In genomic region chr5:21700934-21701333, GRCm38 (mm10) we compare ENCODE assay signal across 8 mouse cellular contexts. TPM values are rescaled to one million over a fixed set of nuclear protein-coding genes. Genes with fewer than 3 reads are reported as not detected.
DNase-seq lines count a peak whose midpoint lies in the region; ATAC-seq and TF ChIP-seq lines count a peak whose summit lies in the region.

No protein-coding gene starts in this region.

- DNase-seq in heart, adult 18-20 months: no peak
- DNase-seq in Patski (ENCODE audit: low read depth, low spot score): no peak
- DNase-seq in midbrain, embryonic 11.5 days (ENCODE audit: low spot score, missing footprints): no peak
- no peak for DNase-seq in right cerebral cortex, postnatal 4 days
- no peak for DNase-seq in thymus, postnatal 25 days
- DNase-seq in ovary, postnatal 36 days (ENCODE audit: low spot score): no peak

- peak overlapping the region; percentile 74 to 77 for H3K4me3 ChIP-seq in heart, embryonic 14.5 days (ENCODE audit: control insufficient read depth in 1 of 2, insufficient read depth in 1 of 2, low read depth in 1 of 2, low read length in 2 of 2)
- peak overlapping the region; percentile 64 for H3K4me3 ChIP-seq in hindbrain, embryonic 12.5 days
- peak overlapping the region; percentile 57 for H3K4me3 ChIP-seq in midbrain, embryonic 11.5 days (ENCODE audit: low read depth, low read length)

- H3K36me3 ChIP-seq in heart, embryonic 14.5 days (ENCODE audit: control insufficient read depth, insufficient read depth, low read length): no peaks in the 10 kb centered on the region
- no peaks in the 10 kb centered on the region for H3K36me3 ChIP-seq in hindbrain, embryonic 12.5 days
- no peaks in the 10 kb centered on the region for H3K36me3 ChIP-seq in midbrain, embryonic 11.5 days (ENCODE audit: control insufficient read depth, insufficient read depth, low read length)

- H3K4me1 ChIP-seq in heart, embryonic 14.5 days (ENCODE audit: control insufficient read depth in 2 of 2, insufficient read depth in 2 of 2, low read length in 2 of 2): peaks cover 2 to 7% of the 10 kb centered on the region in 2 experiments; a peak in 3 of 4 replicates
- no peaks in the 10 kb centered on the region; the same call in 1 of the 2 replicates for H3K4me1 ChIP-seq in hindbrain, embryonic 12.5 days
- H3K4me1 ChIP-seq in midbrain, embryonic 11.5 days (ENCODE audit: control insufficient read depth, insufficient read depth, low read length): no peaks in the 10 kb centered on the region; the same call in 1 of the 2 replicates

- no peaks in the 10 kb centered on the region for H3K9me3 ChIP-seq in heart, embryonic 14.5 days (ENCODE audit: control insufficient read depth, low read length)
- no peaks in the 10 kb centered on the region for H3K9me3 ChIP-seq in hindbrain, embryonic 12.5 days (replicated peaks)
- H3K9me3 ChIP-seq in midbrain, embryonic 11.5 days (ENCODE audit: control insufficient read depth, low read length): no peaks in the 10 kb centered on the region

- peak overlapping the region; percentile 90 for H3K4me2 ChIP-seq in heart, embryonic 14.5 days (ENCODE audit: low read length)
- H3K4me2 ChIP-seq in hindbrain, embryonic 12.5 days (replicated peaks): peak overlapping the region; percentile 67
- peak overlapping the region; percentile 61 for H3K4me2 ChIP-seq in midbrain, embryonic 11.5 days

- peak; percentile 6; the same call in 1 of the 2 replicates for ATAC-seq in heart, embryonic 14.5 days (ENCODE audit: insufficient number of reproducible peaks, insufficient read depth, low FRiP score, low read depth)
- peak; percentile 41 for ATAC-seq in Patski
- ATAC-seq in hindbrain, embryonic 12.5 days (ENCODE audit: low FRiP score): peak; percentile 68
- peak; percentile 75 for ATAC-seq in midbrain, embryonic 11.5 days (ENCODE audit: low FRiP score)

- no peaks in the 10 kb centered on the region for H3K27me3 ChIP-seq in heart, embryonic 14.5 days (ENCODE audit: control insufficient read depth, insufficient read depth, low read length)
- no peaks in the 10 kb centered on the region for H3K27me3 ChIP-seq in Patski
- no peaks in the 10 kb centered on the region for H3K27me3 ChIP-seq in hindbrain, embryonic 12.5 days
- H3K27me3 ChIP-seq in midbrain, embryonic 11.5 days (ENCODE audit: control insufficient read depth, insufficient read depth, low read length): no peaks in the 10 kb centered on the region

- CTCF ChIA-PET in Patski (lab: Charles Lee): interaction anchor here (1.0 to 1.9 kb wide), 5 partner anchors 32 to 60 kb away, joined by 3 to 6 read pairs (median 4); no protein-coding TSS in a partner anchor

- in situ Hi-C loops in Patski (cut with MboI; ENCODE audit: low pct_unique_long_range_greater_than_20kb): no loop called here

- under 1% methylated on average over 22 of the region's 22 CpGs for WGBS in heart, embryonic 14.5 days
- under 1% methylated on average over 22 of the region's 22 CpGs for WGBS in hindbrain, embryonic 12.5 days
- WGBS in midbrain, embryonic 11.5 days: under 1% methylated on average over 22 of the region's 22 CpGs

- POLR2A ChIA-PET in Patski (lab: Charles Lee): interaction anchor here (0.9 to 2.1 kb wide), 3 partner anchors 31 to 84 kb away, joined by 3 to 7 read pairs (median 7); partner anchors contain the start of genes Dnajc2 and Psmc2

- TF ChIP-seq CTCF in Patski (IDR thresholded peaks at IDR 0.05): no peak

- peak overlapping the region; percentile 84 for H3K9ac ChIP-seq in heart, embryonic 14.5 days (ENCODE audit: low read length)
- H3K9ac ChIP-seq in hindbrain, embryonic 12.5 days: peak overlapping the region; percentile 71
- H3K9ac ChIP-seq in midbrain, embryonic 11.5 days (ENCODE audit: low read length): peak overlapping the region; percentile 61

- peak overlapping the region; percentile 30 to 97; a peak in 3 of 4 replicates for H3K27ac ChIP-seq in heart, embryonic 14.5 days (replicated peaks in 1 of 2; ENCODE audit: control insufficient read depth in 1 of 2, insufficient read depth in 1 of 2, low read depth in 2 of 2, low read length in 2 of 2)
- H3K27ac ChIP-seq in hindbrain, embryonic 12.5 days: peak overlapping the region; percentile 96
- peak overlapping the region; percentile 0; the same call in 1 of the 2 replicates for H3K27ac ChIP-seq in midbrain, embryonic 11.5 days (ENCODE audit: low read depth, low read length)

RNA-seq across cellular contexts. Expression of gene Napepld, which starts 0.3 kb away (rescaled TPM):
- 8.7 and 9.4 TPM in 2 replicates for polyA plus RNA-seq in heart, embryonic 14.5 days (2014; fragmentation: Nextera tagmentation; extraction: Ambion mirVana)
- 1 to 10 TPM; 6.2 to 6.3 TPM for total RNA-seq in heart, adult 18-20 months (2021)
- 5.2 TPM for polyA plus RNA-seq in Patski (2021)
- polyA plus RNA-seq in hindbrain, embryonic 12.5 days (2016; fragmentation: Nextera tagmentation; extraction: Ambion mirVana): 4.9 and 5.2 TPM in 2 replicates
- 17.0 and 17.1 TPM in 2 replicates for polyA plus RNA-seq in midbrain, embryonic 11.5 days (2014; fragmentation: Nextera tagmentation; extraction: Ambion mirVana)

RNA-seq across cellular contexts. Expression of gene Pmpcb, which starts 36.0 kb away (rescaled TPM):
- 165 and 168 TPM in 2 replicates for polyA plus RNA-seq in heart, embryonic 14.5 days (2014; fragmentation: Nextera tagmentation; extraction: Ambion mirVana)
- 100 to 1,000 TPM; 264 to 279 TPM for total RNA-seq in heart, adult 18-20 months (2021)
- 178 TPM for polyA plus RNA-seq in Patski (2021)
- polyA plus RNA-seq in hindbrain, embryonic 12.5 days (2016; fragmentation: Nextera tagmentation; extraction: Ambion mirVana): 85.9 and 90.0 TPM in 2 replicates
- polyA plus RNA-seq in midbrain, embryonic 11.5 days (2014; fragmentation: Nextera tagmentation; extraction: Ambion mirVana): 106 and 115 TPM in 2 replicates

RNA-seq across cellular contexts. Expression of gene Armc10, which starts 55.3 kb away (rescaled TPM):
- polyA plus RNA-seq in heart, embryonic 14.5 days (2014; fragmentation: Nextera tagmentation; extraction: Ambion mirVana): 23.6 and 28.2 TPM in 2 replicates
- 1 to 10 TPM; 7.8 to 8.0 TPM for total RNA-seq in heart, adult 18-20 months (2021)
- polyA plus RNA-seq in Patski (2021): 42.2 TPM
- polyA plus RNA-seq in hindbrain, embryonic 12.5 days (2016; fragmentation: Nextera tagmentation; extraction: Ambion mirVana): 63.5 and 67.5 TPM in 2 replicates
- 93.1 and 98.3 TPM in 2 replicates for polyA plus RNA-seq in midbrain, embryonic 11.5 days (2014; fragmentation: Nextera tagmentation; extraction: Ambion mirVana)

RNA-seq across cellular contexts. Expression of gene Fbxl13, which starts 55.5 kb away (rescaled TPM):
- polyA plus RNA-seq in heart, embryonic 14.5 days (2014; fragmentation: Nextera tagmentation; extraction: Ambion mirVana): 0.19 and 0.23 TPM in 2 replicates
- not detected for total RNA-seq in heart, adult 18-20 months (2021)
- polyA plus RNA-seq in Patski (2021): 0.15 TPM
- 0.33 and 0.44 TPM in 2 replicates for polyA plus RNA-seq in hindbrain, embryonic 12.5 days (2016; fragmentation: Nextera tagmentation; extraction: Ambion mirVana)
- 0.08 and 0.30 TPM in 2 replicates for polyA plus RNA-seq in midbrain, embryonic 11.5 days (2014; fragmentation: Nextera tagmentation; extraction: Ambion mirVana)

Comparison
In these comparisons a context has a peak if more than half of its experiments do, and no peak if none do; other contexts are left out.
1. ATAC-seq: peak in every context shown above with its lines; median percentile 75 in midbrain, embryonic 11.5 days; 68 in hindbrain, embryonic 12.5 days; 41 in Patski; 6 in heart, embryonic 14.5 days.
2. H3K27ac ChIP-seq: peak in every context shown above with its lines; median percentile 96 in hindbrain, embryonic 12.5 days; 64 in heart, embryonic 14.5 days; 0 in midbrain, embryonic 11.5 days.